Mouse (Mus musculus): ENCODE results near the gene Aldh2.
"Not testable (repeated sequence)": the region's sequence is repeated elsewhere in the genome, so short reads cannot be mapped to it uniquely, and the experiment has no call there.

The Aldh2 gene

DNA sequence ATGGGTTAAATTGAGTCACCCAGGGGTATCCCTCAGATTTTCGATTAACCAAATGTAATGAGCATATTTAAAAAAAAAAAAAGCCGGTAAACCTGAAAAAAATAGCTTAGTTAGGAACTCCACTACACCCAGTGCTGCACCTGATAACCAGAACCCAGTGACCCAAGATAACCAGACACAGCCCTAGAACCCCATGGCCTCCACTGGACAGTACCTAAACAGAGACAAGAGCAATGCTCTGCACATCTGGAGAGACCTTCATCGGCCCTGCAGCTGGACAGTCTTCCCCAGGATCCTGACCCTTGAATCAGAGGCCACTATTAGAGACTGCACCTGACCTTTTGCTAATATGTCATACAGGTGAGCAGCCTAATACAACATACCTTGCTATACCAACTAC lies 46.5 kb downstream of the Aldh2 start:
- no peak for DNase-seq (ENCODE audit: low read depth, low spot score)

DNA sequence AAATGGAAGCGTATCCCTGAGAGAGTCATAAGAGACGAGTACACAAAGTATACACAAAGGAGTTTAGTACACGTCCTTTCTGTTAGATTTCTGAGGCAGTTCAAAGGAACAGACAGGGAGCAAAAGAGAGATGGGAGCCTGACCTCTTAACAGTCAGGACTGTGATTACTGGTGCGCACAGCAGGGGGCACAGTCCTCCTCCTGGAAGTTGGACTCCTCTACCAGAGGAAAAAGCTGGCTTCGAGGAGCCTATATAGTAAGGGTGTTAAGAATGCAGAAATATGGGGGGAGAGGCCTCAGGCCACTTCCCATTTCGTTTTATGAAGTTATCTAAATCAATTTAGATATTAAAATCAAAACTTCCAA lies 47.1 kb downstream of the Aldh2 start:
- peak; percentile 80 for DNase-seq (ENCODE audit: low read depth, low spot score)

DNA sequence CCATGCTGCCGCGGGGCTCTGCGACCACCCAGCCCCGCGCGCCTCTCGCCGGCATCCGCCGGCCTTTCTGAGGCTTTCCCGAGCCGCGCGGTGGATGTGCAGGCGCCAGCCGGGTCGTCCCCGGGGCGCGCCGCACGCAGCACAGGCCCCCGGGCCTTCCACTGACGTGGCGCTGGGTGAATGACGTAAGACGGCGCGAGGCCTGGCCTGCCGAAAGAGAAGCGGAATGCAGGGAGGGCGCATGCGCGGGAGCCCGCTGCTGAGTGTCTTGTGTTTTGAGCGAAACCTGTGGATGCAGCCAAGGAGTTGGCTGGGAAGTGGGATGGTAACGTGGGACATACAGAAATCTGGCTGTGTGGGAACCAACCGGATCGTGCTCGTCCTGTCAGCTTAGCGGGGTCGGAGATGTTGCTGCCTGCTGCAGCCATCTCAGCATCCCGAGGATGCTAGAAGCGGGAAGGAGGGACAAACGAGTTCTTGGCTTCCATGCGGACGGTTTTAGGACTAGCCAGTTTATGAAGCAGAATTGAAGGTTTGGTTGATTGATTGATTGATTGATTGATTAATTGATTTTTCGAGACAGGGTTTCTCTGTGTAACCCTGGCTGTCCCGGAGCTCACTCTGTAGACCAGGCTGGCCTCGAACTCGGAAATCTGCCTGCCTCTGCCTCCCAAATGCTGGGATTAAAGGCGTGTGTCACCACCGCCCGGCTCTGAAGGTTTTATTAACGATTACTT lies 47.7 kb downstream of the Aldh2 start, which contains the start of gene Mapkapk5:
Gene Mapkapk5 (minus strand): TSS at position 113 of the 737 bp plus-strand sequence.
- peak; percentile 97 for DNase-seq (ENCODE audit: low read depth, low spot score)

DNA sequence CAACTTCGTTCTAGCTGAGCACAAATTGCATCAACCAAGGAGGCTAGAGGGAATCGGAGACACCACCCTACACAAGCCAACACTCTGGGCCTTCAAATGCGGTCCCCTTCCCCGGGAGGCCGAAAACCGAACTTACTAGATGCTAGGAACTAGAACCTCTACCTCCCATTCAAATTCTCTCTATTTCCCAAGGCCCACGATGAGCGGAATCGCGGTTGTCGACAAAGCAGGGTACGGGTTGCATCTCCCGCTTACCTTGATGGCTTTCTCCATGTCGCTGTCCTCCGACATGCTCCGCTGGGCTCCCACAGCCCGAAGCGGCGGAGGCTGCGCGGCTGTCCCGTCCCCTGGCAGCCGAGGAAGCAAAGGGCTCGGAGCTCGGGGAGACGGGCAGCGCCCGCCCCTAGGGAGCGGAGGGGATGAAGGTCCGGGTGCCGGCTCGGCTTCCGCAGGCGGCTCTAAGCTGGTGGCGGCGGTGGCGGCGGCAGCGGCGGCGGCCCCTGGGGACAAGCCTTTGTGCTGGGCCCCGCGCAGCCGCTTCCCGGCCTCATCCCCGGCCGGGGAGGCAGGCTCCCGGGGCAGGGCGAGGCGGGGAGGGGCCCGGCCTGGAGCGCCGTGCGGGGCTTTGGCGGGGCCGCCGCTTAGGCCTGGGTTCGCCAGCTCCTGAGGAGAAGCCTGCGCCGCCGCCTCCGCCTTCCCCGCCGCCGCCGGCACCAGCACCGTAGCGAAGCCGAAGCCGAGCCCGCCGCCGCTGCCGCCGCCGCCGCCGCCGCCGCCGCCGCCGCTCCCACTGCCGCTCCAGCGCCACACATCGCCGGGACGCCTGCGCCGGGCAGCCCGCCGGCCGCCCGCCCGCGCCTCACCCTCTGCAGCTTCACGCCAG lies 48.5 kb downstream of the Aldh2 start, which contains the start of the genes Adam1a and Gm42878:
Gene Adam1a (minus strand): TSS at position 573 of the 883 bp plus-strand sequence.
Gene Gm42878 (minus strand): TSS at position 573 of the 883 bp plus-strand sequence.
- DNase-seq (ENCODE audit: low read depth, low spot score): no peak

DNA sequence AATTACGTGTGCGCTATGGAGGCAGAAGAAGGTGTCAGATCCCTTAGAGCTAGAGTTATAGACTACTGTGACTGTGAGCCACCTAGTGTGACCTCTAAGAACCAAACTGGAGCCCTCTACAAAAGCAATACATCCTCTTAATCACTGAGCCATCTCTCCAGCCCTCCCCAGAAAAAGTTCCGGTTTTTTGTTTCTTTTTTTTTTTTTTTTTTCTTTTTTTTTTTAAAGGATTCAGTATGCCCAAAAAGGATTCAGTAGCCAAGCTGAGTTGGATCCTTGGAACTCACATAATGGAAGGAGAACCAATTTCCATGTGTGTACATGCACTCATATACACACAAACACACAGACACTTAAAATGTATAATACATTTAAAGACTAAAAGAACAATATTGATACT lies 50.3 kb downstream of the Aldh2 start:
- no peak for DNase-seq (ENCODE audit: low read depth, low spot score)

DNA sequence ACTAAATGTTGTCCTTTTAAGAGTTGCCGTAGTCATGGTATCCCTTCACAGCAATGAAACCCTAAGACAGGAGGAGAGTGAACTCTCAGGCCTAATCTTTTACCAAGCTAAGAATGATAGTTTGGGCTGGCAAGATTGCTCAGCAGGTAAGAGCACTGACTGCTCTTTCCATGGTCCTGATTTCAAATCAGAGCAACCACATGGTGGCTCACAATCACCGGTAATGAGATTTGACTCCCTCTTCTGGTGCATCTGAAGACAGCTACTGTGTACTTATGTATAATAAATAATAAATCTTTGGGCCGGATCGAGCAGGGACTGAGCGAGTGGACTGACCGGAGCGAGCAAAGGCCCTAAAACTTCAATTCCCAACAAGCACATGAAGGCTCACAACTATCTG lies 52.4 kb downstream of the Aldh2 start:
- DNase-seq (ENCODE audit: low read depth, low spot score): peak; percentile 66

DNA sequence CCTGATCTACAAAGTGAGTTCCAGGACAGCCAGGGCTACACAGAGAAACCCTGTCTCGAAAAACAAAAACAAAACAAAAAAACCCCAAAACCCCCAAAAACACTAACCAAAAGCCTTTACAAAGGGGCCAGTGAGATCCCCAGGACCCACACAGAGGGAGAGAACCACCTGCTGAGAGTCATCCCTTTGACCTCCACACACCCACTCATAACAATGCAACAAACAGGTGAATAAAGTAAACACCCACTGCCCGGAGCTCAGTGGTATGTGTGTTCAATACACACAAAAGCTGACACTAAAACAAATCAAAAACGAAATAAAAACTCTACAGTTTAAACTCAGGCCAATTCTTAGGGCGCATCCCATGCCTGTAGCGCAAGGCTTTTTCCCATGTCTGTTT lies 53.6 kb downstream of the Aldh2 start:
- DNase-seq (ENCODE audit: low read depth, low spot score): peak; percentile 70

DNA sequence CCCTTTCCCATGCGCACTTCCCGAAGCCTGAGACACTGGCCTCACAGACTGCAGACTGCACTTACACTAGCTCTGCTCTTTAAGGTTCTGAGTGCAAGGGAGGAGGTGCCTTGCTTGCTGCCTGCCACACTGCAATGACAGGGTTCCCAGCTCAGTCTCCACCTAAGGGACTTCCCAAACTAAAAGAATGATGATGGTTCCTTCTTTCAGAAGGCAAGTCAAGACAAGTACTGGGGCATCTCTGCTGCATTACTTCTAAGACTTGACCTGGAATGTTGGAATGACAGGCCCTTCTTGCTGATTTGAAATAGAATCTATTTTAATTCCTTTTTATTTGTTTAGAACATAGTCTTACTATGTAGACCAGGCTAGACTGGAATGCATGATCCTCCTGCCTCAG lies 56.0 kb downstream of the Aldh2 start:
- no peak for DNase-seq (ENCODE audit: low read depth, low spot score)

DNA sequence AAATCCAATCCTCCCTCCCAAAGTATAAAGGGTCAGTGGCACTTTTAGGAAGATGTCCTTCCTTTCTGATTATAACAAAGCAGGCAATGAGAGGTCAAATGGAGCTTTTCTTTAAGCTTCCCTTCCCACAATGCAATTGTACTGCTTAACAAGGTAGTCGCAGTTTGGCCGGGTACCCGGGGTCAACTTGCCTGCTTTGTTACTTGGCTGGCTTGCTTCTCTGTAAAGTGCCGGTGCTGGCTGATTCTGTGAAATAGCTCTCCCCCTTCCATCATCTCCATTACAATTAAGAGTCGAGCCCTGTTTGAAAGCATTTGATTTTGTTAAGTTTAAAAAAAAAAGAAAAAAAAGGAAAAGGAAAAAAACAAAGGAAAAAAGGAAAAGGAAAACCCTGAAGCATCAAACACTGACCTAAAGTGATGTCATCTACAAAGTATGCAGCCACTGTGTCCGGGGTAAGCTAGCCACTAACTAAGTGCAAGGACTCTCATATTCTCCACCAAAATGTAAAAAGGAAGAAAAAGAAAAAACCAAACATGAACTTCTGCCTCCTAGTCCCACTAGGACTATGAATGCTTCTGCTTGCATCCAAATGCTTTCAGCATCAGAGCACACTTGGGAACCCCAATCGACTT lies 56.6 kb downstream of the Aldh2 start:
- peak; percentile 58 for DNase-seq (ENCODE audit: low read depth, low spot score)

DNA sequence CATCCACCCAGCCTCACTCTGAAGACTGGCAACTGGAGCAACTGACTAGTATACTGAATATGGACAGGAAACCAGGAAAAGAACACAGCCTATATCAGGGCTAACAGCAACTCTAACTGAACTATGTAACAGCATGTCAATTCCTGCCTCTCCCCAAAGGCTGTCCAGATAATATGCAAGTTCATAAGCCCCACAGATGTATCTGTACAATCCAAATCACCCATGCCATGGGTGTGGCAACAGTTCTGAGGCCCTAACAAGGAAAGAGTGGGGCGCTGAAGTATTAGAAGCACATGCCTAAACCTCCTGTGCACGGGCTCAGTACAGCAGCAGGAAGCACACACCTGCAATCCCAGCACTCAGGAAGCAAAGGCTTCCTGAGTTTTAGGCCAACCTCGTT lies 58.5 kb downstream of the Aldh2 start:
- no peak for DNase-seq (ENCODE audit: low read depth, low spot score)

DNA sequence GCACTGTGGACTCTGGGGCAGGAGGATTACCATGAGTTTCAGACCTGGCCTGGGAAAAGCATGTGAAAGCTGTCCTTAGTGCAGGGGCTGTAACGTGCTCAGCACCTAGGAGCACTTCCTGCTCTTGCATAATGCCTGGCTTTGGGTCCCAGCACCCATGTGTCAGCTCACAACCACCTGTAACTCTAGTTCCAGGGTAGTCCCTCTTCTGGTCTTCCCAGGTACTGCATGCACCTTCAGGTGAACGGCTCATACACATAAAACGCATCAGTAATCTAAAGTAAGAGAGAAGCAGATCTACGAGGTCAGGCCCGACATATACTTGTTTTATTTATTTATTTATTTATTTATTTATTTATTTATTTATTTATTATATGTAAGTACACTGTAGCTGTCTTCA lies 59.1 kb downstream of the Aldh2 start:
- DNase-seq (ENCODE audit: low read depth, low spot score): peak; percentile 82

DNA sequence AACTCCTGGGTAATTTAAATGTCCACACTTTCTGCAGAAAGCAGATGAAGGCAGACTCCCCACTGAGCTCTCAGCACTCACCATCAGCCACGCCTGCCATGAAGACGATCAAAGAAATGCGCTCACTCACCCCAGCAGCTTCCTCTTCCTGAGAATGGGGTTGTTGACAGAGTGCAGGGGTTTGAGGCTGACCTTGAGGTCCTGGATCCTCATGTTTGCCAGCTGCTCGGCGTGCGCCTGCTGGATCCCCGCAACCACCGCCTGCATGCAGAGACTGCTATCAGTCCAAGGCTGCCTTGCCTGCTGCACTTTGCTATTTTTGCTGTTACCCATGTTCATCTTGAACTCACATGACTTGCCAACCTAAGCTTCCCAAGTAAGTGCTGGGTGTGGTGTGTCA lies 66.7 kb downstream of the Aldh2 start:
- DNase-seq (ENCODE audit: low read depth, low spot score): peak; percentile 60

DNA sequence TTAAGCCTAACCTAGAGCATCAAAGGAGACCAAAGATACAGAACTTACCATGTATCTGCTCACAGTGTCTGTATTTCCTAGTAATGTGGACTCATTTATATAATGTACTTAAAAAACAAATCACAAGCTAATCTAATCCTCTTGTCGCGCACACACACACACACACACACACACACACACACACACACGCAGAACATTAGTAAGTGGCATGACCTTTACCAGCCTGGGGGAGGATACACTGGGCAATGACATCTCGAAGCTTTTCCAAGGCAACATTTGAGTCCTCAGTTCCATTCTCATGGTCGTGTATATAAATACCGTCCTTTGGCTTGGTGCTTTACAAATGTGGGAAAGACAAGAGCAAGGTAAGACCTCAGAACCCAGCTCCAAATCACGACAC lies 67.1 kb downstream of the Aldh2 start:
- DNase-seq (ENCODE audit: low read depth, low spot score): no peak

DNA sequence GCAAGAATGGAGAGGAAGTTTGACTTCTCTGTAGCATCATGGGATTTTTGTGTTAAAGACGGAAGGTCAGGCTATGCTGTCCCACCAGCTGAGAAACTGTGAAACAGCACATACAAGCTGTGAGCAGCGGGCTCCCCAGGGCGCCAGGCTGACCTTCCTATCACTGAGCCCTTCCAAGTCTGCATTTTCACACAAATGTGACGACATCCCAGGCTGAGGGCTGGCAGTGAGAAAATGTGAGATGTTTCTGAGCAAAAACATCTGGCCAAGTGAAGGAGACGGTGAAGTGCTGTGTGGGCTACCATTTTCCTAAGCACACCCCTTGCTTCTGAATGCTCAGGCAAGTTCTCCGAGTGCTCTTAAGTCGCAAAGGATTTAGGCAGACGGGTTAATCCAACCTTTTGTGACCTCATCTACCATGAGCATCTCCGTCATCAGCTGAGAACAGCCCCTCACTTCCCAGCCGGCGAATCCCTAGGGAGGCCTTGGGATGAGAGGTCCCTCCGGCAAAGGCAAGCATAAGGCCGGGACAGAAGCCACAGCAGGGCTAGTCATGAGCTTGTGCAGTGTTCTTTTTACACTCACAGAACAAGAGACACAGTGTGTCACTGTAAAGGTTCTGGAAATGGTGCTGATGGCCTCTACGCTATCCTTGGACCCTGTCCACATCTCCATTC lies 67.7 kb downstream of the Aldh2 start:
- DNase-seq (ENCODE audit: low read depth, low spot score): no peak

DNA sequence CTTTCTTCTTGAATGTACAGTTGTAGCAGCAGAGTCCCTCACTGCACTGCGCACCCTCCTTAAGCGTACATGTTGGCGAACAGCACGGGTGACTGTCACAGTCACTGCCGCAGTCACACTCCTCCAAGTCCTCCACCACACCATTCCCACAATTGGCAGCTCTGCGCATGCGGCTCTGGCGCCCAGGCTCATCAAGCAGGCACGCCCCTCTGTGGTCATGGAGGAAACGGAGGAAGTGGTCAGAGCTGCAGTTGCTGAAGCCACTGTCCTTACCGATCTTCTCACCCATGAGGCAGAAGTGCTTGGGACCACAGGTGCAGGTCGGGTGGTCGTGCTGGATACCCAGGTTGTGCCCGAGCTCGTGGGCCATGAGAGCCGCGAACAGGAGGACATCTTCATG lies 73.9 kb downstream of the Aldh2 start:
- not testable (repeated sequence) for DNase-seq (ENCODE audit: low read depth, low spot score)

DNA sequence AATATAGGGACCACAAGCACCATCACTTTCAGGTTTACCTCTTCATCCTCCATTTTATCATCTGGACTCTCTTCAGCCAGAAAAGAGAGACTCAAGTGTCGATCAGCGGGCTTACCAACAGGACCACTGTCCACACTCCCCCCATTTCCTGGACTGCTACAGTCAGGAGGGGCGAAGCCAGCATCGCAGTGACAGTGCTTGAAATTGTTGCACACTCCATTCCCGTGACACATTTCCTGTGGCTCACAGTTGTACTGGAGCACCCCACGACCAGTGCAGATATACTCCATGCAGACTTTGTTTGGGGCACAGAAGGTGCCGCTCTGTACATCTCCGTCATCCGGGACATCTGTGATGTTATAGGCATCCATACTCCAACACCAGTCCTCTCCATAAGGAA lies 74.6 kb downstream of the Aldh2 start:
- DNase-seq (ENCODE audit: low read depth, low spot score): no peak

Data from ES-CJ7 (cell line).